Mouse (Mus musculus): ENCODE measurements at regions not wholly inside any gene's neighbourhood (a gene's known extent, or its start where the extent isn't known, plus 50 kb on each side); places are given as distances from the start of the nearest gene placed in this dataset.
A peak's percentile ranks its signal among the peaks of the same experiment; 100 is the strongest.

DNA sequence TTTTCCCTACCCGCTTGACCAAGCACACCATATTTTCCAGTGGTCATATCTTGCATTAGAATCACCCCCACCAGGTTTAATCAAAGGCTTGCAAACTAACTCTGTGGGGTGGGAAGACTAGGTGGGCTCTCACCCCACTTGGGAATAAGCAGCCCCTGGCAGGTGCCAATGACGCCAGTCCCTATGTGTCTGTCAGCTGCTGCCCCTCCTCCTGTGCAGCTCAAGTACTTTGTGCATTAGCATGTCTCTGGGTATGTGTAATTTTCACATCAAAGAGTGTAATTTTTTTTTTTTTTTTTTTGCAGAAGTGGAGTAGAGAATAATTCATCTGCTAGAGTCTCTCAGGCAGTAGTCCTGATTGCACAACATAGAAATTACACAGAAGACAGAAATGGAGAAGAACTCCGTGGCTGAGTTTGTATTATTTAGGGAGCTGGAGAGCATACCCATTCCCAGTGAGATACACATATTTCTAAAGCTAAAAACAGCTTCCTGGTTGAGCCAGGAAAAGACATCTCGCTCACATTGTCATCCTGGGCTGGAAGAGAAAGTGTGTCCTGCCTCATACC is 186.6 kb downstream of the Rybp start:
- DNase-seq (ENCODE audit: low read depth, low spot score) = no peak

DNA sequence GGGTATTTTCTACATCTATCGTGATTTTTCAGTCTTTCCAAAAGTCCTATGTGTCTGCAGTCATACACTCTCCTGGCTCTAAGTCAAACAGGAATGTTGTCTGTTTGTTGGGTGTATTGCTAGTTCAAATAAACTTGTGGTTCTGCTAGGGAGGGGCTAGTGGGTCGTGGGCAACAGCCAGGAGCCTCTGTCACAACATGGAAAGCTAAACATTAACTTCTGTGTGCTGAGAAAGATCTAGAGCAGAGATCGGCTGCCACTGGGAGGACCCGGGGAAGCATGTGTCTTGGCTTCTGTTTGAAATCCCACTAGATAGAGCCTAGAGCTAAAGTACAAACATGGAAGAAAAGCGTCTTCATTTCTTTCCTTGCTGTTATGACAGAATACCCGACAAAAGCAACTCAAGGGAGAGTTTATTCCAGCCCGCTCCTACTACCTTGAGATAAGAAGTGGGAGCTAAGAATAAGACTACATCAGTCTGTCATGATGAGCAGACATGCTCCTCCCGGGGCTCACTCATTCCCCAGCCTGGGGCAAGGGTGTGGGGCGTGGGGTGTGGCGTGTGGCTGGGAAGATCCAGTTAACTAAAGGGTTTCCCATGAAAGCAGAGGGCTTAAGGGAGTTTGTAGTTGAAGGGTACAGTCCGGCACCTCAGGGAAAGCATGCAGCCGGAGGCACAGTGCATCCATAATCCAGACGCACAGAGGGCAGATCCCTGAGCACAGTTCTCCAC is 190.7 kb downstream of the Rybp start:
- no peak for DNase-seq (ENCODE audit: low read depth, low spot score)

DNA sequence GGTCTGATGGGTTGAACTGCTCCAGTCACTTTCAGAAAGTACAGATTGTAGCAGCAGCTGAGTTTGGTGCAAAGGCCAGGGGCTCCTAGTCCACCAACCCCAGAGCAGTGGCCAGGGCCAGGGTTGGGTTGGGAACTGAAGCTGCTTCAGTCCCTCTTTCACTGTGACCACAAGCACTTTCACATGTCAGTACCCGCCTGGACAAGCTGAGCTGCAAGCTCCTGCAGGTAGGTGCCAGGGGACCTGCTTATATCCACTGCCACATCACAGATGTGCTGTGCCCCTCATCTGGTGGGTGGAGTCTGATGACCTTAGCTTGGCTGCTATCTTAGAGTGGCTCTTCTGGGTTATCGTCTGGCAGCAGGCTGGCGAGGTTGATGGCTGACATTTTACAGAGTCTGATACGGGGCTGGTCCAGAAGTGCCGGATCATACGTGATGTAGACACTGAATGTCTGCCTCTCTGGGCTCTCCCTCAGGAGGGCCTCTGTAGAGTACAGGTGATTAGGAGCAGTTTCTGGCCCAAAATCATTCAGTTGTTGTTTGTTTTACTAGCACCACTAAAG is 192.6 kb downstream of the Rybp start:
- no peak for DNase-seq (ENCODE audit: low read depth, low spot score)

DNA sequence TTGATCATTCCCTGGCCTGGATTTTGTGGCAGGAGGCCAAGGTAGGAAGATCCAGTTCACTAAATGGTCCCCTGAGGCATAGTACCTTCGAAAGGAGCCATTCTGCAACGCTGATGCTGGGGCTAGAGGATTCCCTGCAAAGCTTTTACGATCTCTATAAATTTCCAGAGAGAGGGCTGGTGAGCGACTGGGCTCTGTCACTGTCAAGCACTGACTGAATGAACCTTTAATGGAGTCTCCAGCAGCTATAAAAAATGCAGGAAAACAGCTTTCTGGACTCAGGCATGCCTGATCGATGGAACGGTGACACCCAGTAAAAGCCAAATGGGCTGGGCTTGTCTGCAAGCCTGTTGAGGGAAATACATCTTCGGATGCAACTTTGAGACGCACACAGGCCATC is 194.4 kb downstream of the Rybp start:
- no peak for DNase-seq (ENCODE audit: low read depth, low spot score)

DNA sequence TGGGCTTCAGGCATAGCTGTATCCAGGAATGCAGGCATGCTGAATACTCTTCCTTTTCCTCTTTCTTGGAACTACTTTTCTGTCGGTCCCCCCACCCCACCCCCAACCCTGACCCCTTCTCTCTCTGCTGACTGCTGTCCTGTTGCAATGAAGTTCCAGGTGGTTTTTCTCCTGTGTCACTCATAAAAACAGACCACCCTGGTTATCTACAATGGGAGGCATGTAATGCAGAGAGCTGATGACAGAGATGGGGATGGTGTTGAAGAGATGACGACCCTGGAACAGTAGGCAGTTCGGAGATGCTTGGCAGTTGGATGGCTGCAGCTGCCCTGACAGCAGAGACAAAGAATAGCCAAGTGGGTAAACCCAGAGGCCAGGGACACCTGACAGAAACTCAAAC is 195.5 kb downstream of the Rybp start:
- DNase-seq (ENCODE audit: low read depth, low spot score) = no peak

DNA sequence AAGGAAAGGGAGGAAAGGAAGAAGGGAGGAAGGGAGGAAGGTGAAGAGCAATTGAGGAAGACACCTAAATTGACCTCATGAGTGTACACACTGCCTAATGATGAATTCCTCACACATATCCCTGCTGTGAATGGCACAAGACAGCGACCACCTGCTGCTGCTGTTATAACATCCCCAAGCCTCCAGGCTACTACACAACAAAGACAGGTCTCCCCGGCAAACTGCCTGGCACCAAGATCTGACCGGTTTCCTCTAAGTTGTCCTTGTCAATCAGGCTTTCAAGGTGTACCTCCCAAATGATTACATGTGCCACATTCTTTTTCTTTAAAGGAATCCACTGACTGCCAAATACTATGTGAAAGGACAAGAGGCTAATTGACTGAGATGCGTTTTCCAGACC is 198.7 kb downstream of the Rybp start:
- no peak for DNase-seq (ENCODE audit: low read depth, low spot score)

DNA sequence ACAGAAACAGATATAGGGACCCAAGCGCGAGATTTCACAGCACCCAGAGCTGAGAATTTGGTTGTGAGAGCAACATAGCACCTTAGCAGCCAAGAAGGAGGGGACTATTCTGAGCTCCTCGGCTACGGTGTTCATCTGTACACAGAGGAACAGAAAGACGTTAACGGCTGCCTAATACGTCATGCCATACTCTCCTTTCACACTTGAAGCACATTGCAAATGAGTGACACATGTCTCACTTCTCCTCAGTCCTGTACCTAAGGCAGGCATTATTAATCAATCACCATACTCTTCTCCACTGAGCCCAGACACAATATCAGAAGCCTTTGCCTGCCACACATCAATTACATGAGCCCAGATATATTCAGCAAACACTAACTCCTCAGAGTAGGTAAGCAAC is 200.5 kb downstream of the Rybp start:
- DNase-seq (ENCODE audit: low read depth, low spot score) = no peak

DNA sequence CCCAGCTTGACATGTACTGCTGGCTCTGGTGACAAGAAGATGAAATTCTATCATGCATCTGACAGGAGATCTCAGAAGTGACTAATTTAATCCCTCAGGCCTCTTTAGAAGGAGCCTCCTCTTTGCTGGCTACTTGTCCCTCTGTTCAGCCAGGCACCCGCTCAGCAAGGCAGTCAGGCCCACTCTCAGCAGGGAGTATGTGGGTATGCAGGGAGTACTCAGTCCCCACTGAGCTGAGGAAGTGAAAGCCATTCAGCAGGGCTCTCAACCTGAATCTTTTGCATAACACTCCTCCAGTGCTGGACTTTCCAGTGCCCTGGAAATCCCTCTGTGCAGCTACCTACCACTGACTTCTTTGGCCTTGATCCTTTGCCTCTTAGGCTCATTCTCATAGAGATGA is 201.3 kb downstream of the Rybp start:
- no peak for DNase-seq (ENCODE audit: low read depth, low spot score)

DNA sequence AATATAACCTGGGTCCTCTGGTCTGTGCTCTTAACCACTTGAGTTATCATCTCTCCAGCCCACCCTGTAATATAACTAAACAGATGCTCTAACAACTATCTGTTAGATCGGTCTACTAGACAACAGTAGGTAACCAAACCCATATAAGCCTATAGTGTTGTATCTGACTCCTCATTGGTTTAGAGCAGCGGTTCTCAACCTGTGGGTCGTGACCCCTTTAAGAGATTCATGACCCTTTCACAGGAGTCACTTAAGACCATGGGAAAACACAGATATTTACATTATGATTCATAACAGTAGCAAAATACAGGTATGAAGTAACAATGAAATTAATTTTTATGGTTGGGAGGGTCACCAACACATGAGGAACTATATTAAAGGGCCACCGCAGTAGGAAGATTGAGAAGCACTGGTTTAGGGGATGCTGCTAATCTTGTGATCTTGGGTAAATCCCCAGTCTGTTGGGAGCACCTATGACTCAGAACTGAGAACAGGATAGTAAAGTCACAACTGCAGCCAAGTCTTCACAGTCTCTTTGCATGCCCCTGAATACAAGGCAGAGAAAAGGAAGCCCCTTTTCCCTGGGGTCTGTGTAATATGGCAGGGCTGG is 203.3 kb downstream of the Rybp start:
- no peak for DNase-seq (ENCODE audit: low read depth, low spot score)

DNA sequence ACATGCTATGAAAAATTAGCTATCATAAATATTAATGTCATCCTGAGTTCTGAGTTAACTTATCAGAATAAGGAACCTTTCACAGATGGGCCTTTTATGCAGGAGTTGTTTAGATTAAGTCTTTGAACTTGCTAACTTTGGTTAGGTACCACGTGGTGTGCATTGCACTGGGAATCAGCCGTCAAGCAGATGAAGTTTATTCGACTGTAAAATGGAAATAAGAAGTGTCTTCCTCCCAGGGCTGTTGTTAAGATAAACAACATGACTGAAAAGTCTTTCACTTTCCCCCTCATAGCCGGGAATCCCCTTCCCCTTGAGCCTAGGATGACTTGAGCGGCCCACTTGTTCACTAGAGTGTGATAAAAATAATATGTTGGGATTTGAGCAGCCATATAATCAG is 204.2 kb downstream of the Rybp start:
- DNase-seq (ENCODE audit: low read depth, low spot score) = no peak

DNA sequence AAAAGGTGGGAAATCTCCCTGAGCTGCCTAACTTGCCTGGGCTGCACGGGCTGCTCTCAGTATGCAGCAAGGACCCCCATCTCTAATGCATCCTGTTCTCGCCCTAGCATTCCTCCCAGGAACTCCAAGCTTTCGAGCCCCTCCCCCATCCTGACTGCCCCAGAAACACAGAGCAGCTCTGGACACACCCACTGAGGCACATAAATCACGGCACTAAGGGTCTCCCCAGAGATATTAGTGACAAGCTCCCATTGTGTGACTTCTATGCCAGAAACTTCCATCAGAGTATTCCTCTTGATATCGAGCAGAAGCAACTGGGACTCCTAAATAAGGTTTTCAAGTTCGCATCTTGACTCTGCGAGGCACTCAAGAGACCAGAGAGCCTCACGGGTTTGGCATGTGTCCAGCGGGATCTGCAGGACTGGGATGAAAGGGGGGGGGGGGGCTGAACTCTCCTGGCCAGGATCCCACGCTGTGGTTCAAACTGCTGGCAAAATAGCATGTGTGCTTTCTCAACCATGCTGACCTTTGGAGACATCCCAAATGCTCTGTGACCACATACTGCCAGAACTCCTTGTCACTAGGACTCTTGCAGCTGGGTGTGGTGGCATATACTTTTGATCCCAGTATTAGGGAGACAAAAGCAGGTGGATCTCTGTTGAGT is 212.5 kb downstream of the Rybp start:
- no peak for DNase-seq (ENCODE audit: low read depth, low spot score)

DNA sequence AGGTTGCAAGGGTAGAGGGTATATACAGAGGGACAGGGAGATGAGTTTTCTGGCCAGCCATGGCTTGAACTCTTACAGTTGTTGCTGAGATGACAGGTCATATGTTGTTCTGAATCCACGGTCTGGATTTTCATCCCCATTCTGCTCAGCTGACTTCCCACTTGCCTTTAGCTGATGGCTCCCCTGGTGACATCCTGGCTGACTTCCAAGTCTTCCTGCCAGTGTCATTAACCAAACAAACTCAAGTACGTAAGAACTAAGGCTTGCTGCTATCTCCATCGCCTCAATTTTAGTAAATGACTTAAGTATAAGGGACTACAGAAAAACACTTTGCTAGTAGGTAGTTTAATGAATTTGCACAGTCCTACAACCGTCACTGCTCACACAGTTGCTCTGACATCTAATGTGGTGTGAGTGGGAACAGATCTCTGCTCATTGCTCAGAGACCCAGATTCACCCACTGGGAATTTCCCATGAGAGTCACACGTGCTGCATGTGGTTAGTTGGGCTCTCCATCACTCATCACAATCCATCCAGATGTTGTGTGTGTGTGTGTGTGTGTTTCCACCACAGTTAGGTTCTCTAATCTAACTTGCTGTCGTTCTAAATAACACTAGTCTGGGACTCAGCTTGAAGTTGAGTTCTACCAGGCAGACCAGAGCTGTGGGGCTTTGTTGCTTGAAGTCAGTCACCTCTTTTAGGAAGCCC is 214.9 kb downstream of the Rybp start:
- no peak for DNase-seq (ENCODE audit: low read depth, low spot score)

DNA sequence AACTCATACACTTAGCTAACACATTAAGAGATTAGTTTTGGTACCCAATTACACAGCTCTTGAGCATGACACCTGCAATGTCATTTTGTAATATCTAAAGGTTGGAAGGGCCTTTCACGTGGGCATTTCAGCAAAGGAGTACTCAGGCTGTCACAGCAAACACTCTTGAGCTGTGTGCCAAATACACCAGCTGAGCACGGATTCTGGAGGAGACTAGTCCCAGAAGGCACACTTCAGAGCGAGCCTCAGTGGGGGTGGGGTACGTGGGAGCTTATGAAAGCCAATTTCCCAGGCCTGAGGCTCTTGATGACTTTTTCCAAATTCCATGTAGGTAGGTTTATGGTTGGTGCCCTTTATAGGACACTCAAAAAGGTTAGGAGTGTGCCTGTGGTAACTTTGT is 218.1 kb downstream of the Rybp start:
- peak; percentile 26 for DNase-seq (ENCODE audit: low read depth, low spot score)

DNA sequence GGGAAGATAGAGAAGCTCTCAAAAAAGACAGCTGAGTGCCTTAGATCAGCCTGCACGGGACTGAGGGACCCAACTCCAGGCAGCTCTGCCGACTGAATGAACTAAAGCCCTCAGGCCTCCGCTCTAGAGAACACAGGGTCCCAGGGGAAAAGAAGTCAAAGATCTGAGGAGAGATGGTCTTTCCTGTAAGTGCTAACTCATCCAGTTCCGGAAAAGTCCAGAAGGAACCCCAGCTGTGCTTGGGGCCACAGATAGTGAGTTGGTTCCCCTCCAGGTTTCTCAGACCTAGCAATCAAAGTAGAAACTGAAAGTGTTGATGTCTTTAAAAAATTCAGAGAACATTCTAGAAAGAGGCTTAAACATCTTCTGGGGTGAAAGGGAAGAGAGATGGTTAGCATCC is 220.0 kb downstream of the Rybp start:
- no peak for DNase-seq (ENCODE audit: low read depth, low spot score)

DNA sequence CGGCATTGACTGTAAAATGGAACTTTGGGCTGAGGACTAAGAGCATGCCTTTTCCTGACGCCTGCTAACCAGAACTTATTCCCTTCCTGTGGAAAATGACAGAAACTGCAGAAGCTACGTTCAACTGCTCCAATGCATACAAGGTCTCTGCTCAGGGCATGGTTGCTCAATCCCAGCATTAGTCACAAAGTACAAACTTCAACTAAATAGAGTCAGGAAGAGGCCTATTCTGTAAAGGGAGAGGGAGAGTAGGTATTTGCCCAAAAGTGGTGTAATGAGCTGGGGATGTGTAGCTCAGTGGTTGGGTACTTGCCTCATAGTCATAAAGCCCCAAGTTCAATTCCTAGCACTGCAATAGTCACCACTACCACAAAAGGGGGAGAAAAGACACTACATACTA is 221.7 kb downstream of the Rybp start:
- DNase-seq (ENCODE audit: low read depth, low spot score) = no peak

DNA sequence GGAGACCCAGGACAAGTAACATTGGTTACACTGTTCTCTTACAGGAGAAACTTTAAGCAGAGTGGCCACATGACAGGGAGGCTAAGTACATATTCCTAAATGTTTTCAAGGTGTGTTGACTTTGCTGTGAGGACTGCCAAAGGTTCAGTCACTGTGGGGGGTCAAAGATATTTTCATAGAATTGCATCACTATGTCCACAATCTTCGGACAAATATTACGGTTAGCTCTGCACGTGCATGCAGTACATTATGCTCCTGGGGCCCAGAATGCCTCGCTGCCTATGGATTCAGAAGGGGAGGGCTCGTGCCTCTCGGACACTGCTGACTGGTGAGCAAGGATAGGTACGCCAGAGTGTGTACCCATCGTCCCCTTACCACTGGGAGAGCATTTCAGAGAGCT is 224.3 kb downstream of the Rybp start:
- no peak for DNase-seq (ENCODE audit: low read depth, low spot score)

DNA sequence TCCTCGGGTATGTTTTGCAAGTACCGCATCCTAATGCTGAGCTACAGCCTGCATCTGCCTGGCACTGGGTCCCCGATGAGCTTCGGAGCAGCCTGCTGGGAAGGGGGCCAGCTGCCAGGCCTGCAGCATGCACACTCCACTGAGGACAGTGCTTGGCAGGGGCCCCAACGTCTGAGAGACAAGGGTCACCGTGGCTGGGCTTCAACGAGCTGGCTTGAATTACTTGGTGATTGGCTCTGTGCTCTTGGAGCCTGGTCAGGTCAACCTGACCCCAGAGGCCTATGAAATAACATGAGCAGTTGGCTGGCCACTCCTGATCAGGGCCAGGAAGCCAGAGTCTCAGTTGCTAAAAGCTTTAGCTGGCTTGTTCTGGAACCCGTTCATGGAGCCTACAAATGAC is 227.5 kb downstream of the Rybp start:
- peak; percentile 12 for DNase-seq (ENCODE audit: low read depth, low spot score)

DNA sequence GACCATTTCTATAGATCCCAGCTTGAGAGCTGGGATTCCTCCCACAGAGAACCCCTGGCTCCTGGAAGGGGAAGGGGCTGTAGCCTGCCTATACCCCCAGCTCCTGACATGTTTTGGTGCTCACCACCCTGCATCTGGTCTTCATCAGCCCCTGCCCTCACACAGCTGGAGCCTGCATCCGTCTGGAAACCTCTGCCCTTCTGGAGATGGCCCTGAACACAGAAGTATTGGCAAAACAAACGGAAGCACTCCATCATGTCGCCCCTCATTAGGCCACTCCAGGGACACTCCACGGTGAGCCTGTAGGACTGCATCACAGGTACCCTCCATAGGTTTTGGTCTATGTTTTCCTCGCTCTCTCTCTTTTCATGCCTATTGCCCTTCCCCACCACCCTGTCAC is 231.3 kb downstream of the Rybp start:
- no peak for DNase-seq (ENCODE audit: low read depth, low spot score)

DNA sequence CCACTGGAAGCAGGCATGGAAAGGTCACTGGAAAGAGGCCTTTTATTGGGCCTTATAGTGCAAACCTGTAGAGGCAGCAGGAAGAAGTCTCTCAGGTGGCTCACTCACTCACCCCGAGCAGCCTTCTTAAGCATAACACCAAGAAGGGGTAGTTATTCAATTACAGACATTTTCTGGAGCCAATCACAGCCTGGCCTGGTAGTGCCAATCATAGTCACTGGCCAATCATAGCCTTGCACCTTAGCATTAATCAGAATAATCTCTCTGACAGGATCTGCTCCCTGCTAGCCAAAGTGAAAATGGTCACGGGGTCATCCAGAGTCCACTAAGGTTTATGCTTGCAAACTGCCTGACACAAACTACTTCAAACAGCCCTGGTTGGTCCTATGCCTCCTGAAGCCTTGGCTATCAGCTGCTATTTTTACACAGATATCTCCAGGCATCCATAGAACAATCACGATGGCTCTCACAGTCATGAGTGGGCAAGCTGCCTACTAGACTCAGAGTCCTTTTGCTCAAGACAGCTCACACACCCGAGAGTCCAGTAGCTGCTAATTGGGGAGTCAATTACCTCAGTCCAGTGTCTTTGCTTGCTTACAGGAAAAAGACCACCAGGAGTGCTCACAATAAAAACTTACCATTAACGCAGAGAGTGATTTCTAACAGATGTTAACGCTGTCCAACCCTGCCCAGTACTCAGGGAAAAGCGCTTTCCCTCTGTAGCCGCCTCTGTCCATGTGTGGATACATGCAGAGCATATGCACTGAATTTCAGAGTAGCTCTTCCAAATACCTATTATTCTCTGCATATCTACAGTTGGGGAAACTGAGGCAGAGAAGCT is 234.1 kb downstream of the Rybp start:
- no peak for DNase-seq (ENCODE audit: low read depth, low spot score)

DNA sequence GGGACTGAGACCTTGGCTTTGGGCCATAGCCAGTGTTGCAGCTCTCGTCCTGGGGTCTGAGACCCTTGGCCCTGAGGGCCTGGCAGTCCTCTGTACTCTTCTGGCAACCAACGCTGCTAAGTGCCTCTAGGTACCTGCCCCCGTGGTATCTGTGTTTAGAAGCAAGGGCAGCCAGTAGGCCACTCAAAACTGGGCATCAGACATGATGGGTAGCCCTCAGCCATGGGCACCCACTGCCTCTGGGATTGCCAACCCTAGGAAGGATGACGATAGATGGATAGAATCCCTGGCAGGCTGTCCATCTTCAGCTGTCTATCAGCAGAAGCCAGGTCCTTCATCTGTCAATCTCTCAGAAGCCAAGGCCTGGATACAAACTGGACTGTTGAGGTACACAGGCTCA is 234.9 kb downstream of the Rybp start:
- DNase-seq (ENCODE audit: low read depth, low spot score) = no peak

DNA sequence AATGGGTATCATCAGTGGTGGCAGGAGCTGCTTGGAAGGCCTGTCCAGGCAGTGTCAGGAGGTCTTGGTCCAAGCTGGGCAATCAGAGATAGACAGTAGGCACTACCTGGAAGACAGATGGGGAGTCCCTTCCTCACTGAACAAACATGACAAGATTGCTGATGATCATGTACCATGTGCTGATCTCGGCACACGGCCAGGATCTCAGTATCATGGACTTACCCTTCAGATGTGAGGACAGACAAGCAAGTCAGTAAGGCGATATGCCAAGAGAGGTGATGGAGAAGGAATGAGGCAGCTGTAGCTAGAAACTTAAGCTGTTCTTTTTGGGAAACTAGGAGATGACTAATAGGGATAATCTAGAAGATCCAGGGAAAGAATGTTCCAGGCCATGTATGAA is 238.2 kb downstream of the Rybp start:
- no peak for DNase-seq (ENCODE audit: low read depth, low spot score)
